Mouse (Mus musculus) embryo, embryonic 10 days (tissue): ENCODE measurements at regions not wholly inside any gene's neighbourhood (a gene's known extent, or its start where the extent isn't known, plus 50 kb on each side); places are given as distances from the start of the nearest gene placed in this dataset.

ENCODE experiments used
- DNase-seq: peaks from one replicate; pipeline ENCODE4 v3.0.0-alpha.2; 2015; ENCODE audit warnings: low spot score

GRCm38 (mm10) chr3:61064720-61065119 is 62.1 kb downstream of the P2ry1 start:
- no peak for DNase-seq

- DNase-seq, result no peak
Observed at GRCm38 (mm10) chr3:61067067-61067466, 64.5 kb downstream of the P2ry1 start.

- no peak for DNase-seq
Observed at GRCm38 (mm10) chr3:61068229-61068628, 65.6 kb downstream of the P2ry1 start.

GRCm38 (mm10) chr3:61071041-61071440 is 68.4 kb downstream of the P2ry1 start:
- DNase-seq, result no peak

- no peak for DNase-seq
Observed at GRCm38 (mm10) chr3:61072330-61072729, 69.7 kb downstream of the P2ry1 start.

- DNase-seq, result no peak
Observed at GRCm38 (mm10) chr3:61073103-61073502, 70.5 kb downstream of the P2ry1 start.

- DNase-seq, result no peak
Observed at GRCm38 (mm10) chr3:61073806-61074205, 71.2 kb downstream of the P2ry1 start.

- DNase-seq, result no peak
Observed at GRCm38 (mm10) chr3:61075839-61076238, 73.2 kb downstream of the P2ry1 start.

- DNase-seq, result no peak
Observed at GRCm38 (mm10) chr3:61089931-61090330, 87.3 kb downstream of the P2ry1 start.

- no peak for DNase-seq
Observed at GRCm38 (mm10) chr3:61092031-61092430, 89.4 kb downstream of the P2ry1 start.

GRCm38 (mm10) chr3:61116364-61116763 is 113.8 kb downstream of the P2ry1 start:
- no peak for DNase-seq

GRCm38 (mm10) chr3:61133096-61133495 is 130.5 kb downstream of the P2ry1 start:
- DNase-seq, result no peak

- DNase-seq, result no peak
Observed at GRCm38 (mm10) chr3:61154087-61154486, 151.5 kb downstream of the P2ry1 start.

- no peak for DNase-seq
Observed at GRCm38 (mm10) chr3:61159811-61160210, 157.2 kb downstream of the P2ry1 start.

- no peak for DNase-seq
Observed at GRCm38 (mm10) chr3:61161384-61161783, 158.8 kb downstream of the P2ry1 start.

GRCm38 (mm10) chr3:61185789-61186188 is 175.6 kb upstream of the Rap2b start:
- peak; percentile 28 for DNase-seq

GRCm38 (mm10) chr3:61188662-61189061 is 172.8 kb upstream of the Rap2b start:
- DNase-seq, result no peak

GRCm38 (mm10) chr3:61216562-61216961 is 144.9 kb upstream of the Rap2b start:
- peak; percentile 7 for DNase-seq

GRCm38 (mm10) chr3:61224505-61224904 is 136.9 kb upstream of the Rap2b start:
- no peak for DNase-seq

- DNase-seq, result no peak
Observed at GRCm38 (mm10) chr3:61225054-61225453, 136.4 kb upstream of the Rap2b start.

GRCm38 (mm10) chr3:61241380-61241779 is 120.1 kb upstream of the Rap2b start:
- no peak for DNase-seq

GRCm38 (mm10) chr3:61243876-61244527 is 117.4 kb upstream of the Rap2b start:
- peak; percentile 75 for DNase-seq

GRCm38 (mm10) chr3:61246429-61246828 is 115.0 kb upstream of the Rap2b start:
- no peak for DNase-seq

GRCm38 (mm10) chr3:61247344-61247743 is 114.1 kb upstream of the Rap2b start:
- no peak for DNase-seq
